Mouse (Mus musculus): ENCODE measurements around the gene Utrn. TPM values are rescaled to one million over a fixed set of nuclear protein-coding genes. Genes with fewer than 3 reads are reported as not detected.
A peak's percentile ranks its signal among the peaks of the same experiment; 100 is the strongest.

The Utrn gene
- polyA plus RNA-seq, 1 experiment = 104 TPM

DNA sequence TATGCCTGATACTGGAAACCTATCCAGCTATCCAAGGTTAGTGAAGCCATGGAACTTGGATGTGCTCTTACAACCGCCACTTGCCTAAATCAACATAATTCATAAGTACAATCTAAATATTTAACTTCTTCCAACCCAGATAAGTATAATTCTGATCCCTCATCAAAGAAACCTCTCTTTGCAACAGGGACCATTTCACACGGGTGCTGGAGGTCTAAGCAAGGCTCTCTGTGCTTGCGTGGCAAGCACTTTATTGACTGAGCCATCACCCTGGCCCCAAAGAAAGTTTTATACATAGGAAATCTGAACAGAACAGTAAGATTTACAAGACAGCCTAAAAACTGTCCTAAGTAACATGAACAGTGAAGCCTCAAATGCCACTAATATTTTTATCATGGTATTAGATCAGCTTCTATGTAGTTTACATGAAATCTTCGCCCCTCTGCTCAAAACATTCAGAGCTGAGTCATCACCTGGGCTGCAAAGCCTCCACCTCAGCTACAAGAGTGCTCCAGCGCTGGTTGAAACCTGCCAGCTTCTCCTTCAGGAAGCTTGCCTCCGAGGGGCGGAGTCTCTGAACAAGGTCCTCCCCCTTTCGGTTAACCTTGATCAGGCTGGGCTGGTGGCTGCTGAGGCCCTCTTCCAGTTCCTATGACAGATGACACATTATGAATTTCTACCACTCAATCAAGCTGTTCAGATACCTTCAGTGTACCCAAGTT, 211.0 kb downstream of the Utrn start:
- Histone ChIP-seq H3K4me3 (ENCODE audit: insufficient read depth, low read length) (no peak overlapping the region), H3K4me1 (ENCODE audit: control insufficient read depth, insufficient read depth, low read length) (no peaks in the 10 kb centered on the region), H3K27ac (ENCODE audit: insufficient read depth, low read length) (no peak overlapping the region)
- TF ChIP-seq POLR2A (IDR thresholded peaks at IDR 0.05; ENCODE audit: low read depth, low read length) (no peak), CTCF (IDR thresholded peaks at IDR 0.05; ENCODE audit: borderline replicate concordance, insufficient read depth, low read length) (no peak)

DNA sequence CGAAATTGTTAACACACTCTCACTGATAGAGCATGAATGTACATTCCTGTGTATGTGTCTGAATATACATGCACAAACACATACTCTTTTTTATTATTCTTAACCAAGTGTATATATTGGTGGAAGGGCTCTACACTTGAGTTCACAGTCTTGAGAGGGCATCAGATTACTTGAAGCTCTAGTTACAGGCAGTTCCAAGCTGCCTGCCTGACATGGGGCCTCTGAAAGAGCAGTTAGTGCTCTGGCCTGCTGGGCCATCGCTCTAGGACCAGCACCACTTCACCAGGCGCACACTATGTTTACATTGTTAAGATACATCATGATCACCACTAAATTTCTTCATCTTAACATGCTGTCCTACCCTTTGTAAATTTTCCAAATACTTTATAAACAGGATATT, 216.2 kb downstream of the Utrn start:
- H3K4me1 ChIP-seq (ENCODE audit: control insufficient read depth, insufficient read depth, low read length) = no peaks in the 10 kb centered on the region
- H3K27ac ChIP-seq (ENCODE audit: insufficient read depth, low read length) = no peak overlapping the region
- TF ChIP-seq POLR2A (IDR thresholded peaks at IDR 0.05; ENCODE audit: low read depth, low read length) (no peak), CTCF (IDR thresholded peaks at IDR 0.05; ENCODE audit: borderline replicate concordance, insufficient read depth, low read length) (no peak)
- H3K4me3 ChIP-seq (ENCODE audit: insufficient read depth, low read length) = no peak overlapping the region

DNA sequence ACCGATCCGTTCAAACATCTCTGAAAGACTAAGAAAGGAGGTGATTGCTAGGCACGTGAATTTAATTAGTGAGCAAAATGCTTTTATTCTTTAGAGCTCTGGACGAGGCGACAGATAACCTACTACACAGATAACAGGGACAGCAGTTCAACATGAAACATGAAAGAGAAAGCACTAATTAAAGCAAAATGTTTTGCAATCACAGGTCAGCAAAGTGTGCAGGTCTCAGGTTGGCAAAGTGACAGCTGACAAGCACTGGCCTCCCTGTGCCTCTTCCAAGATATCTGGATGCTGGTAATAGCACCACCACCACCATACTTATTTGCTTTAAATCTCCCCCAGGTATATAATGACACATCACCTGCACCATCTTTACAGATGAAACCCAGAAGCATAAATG, 223.0 kb downstream of the Utrn start:
- Histone ChIP-seq H3K4me1 (ENCODE audit: control insufficient read depth, insufficient read depth, low read length) (no peaks in the 10 kb centered on the region), H3K4me3 (ENCODE audit: insufficient read depth, low read length) (no peak overlapping the region), H3K27ac (ENCODE audit: insufficient read depth, low read length) (no peak overlapping the region)
- TF ChIP-seq POLR2A (IDR thresholded peaks at IDR 0.05; ENCODE audit: low read depth, low read length) = no peak
- no peak for TF ChIP-seq CTCF (IDR thresholded peaks at IDR 0.05; ENCODE audit: borderline replicate concordance, insufficient read depth, low read length)

DNA sequence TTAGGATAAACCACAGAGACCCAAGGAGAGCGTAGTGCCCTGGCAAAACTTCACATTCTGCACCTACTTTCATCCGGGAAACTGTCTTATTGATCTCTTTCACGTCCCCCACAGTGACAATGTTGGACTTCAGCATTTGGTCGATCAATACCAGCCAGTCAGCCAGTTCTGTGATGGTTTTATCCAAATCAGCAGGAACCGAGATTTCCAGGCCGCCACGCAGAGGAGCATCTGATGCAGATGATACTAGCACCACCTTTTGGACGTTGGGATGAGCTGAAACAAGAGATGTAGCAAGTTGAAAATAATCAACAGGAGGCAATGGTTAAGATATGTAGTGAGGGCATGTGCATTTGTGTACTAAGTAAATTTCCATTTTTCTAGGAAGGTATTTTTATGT, 225.8 kb downstream of the Utrn start:
- H3K4me1 ChIP-seq (ENCODE audit: control insufficient read depth, insufficient read depth, low read length) = peaks cover 7% of the 10 kb centered on the region; the same call in 1 of the 2 replicates
- TF ChIP-seq CTCF (IDR thresholded peaks at IDR 0.05; ENCODE audit: borderline replicate concordance, insufficient read depth, low read length) = no peak
- no peak for TF ChIP-seq POLR2A (IDR thresholded peaks at IDR 0.05; ENCODE audit: low read depth, low read length)
- no peak overlapping the region for H3K27ac ChIP-seq (ENCODE audit: insufficient read depth, low read length)
- H3K4me3 ChIP-seq (ENCODE audit: insufficient read depth, low read length) = no peak overlapping the region

DNA sequence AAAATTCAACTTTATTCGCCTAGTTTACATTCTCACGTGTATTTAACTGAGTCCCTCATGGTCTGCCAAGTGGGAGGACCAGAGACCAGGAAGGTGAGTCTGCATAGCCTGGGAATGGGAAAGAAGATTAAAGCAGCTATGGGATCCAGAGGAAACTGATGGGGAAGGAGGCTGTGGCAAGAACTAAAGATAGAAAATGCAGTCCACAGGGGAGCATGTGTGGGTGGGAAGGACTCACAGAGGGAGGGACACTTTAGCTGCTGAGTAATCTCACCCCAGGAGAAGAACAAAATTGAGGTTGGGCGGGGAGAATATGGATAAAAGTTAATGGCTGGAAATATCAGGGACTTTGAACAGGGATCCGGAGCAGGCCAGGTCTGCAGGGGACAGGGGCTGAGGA, 229.5 kb downstream of the Utrn start:
- H3K27ac ChIP-seq (ENCODE audit: insufficient read depth, low read length) = peak overlapping the region; percentile 34; the same call in 1 of the 2 replicates
- no peak overlapping the region for H3K4me3 ChIP-seq (ENCODE audit: insufficient read depth, low read length)
- TF ChIP-seq POLR2A (IDR thresholded peaks at IDR 0.05; ENCODE audit: low read depth, low read length) = no peak
- no peak for TF ChIP-seq CTCF (IDR thresholded peaks at IDR 0.05; ENCODE audit: borderline replicate concordance, insufficient read depth, low read length)
- peaks cover 7% of the 10 kb centered on the region for H3K4me1 ChIP-seq (ENCODE audit: control insufficient read depth, insufficient read depth, low read length)

DNA sequence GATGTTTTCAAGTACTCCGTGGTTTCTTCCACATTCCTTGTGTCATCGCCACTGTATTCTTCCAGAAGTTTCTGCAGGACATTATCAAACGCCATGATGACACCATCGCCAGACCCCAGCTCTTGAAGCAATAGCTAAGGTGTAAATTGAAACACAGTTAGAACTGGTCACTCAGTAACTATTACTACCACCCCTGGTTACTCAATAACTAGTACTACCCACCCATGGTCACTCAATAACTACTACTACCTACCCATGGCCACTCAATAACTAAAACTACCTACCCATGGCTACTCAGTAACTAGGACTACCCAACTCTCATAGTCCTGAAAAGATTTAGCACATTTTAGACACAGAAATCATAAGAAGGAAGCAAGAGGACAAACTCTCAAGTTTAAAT, 235.2 kb downstream of the Utrn start:
- no peak overlapping the region for H3K4me3 ChIP-seq (ENCODE audit: insufficient read depth, low read length)
- no peak for TF ChIP-seq CTCF (IDR thresholded peaks at IDR 0.05; ENCODE audit: borderline replicate concordance, insufficient read depth, low read length)
- no peak for TF ChIP-seq POLR2A (IDR thresholded peaks at IDR 0.05; ENCODE audit: low read depth, low read length)
- no peak overlapping the region for H3K27ac ChIP-seq (ENCODE audit: insufficient read depth, low read length)
- no peaks in the 10 kb centered on the region; the same call in none of the 2 replicates for H3K4me1 ChIP-seq (ENCODE audit: control insufficient read depth, insufficient read depth, low read length)

DNA sequence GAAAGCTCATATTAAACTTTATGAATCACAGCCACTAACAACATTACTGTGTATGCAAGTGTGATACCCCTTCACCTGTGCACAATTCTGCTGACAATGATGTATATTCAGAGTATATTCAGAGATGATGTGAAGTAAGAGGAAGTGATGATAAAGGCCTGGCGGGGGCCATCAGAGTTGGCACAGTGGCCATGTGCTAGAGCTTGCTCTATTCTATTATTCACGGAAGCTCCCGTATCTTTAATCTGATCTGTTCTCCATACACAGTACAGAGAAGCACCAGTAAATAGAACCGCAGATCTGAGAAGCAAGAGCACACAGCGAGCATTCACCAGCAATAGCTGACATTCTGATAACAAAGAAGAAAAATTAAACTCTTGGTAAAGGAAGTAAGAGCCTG, 238.2 kb downstream of the Utrn start:
- TF ChIP-seq CTCF (IDR thresholded peaks at IDR 0.05; ENCODE audit: borderline replicate concordance, insufficient read depth, low read length) (no peak), POLR2A (IDR thresholded peaks at IDR 0.05; ENCODE audit: low read depth, low read length) (no peak)
- Histone ChIP-seq H3K4me3 (ENCODE audit: insufficient read depth, low read length) (no peak overlapping the region), H3K4me1 (ENCODE audit: control insufficient read depth, insufficient read depth, low read length) (no peaks in the 10 kb centered on the region), H3K27ac (ENCODE audit: insufficient read depth, low read length) (no peak overlapping the region)

DNA sequence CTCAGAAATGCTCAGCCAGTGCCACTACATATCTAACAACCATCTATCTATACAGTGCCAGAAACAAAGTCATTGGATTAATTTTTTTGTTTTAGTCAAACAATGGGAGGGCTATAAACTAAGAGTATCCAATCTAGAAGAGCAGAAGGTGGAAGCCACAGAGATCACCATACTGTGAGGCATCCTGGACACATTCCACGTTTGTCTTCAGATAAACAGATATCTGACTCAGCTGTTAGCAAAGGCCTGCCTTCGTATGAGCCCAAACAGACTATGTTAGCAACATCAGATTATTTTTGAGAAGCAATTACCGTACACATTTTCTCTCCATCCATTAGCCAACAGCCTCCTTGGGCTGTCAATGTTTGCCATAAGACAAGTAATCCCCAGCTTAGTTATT, 250.8 kb downstream of the Utrn start:
- TF ChIP-seq POLR2A (IDR thresholded peaks at IDR 0.05; ENCODE audit: low read depth, low read length) = no peak
- TF ChIP-seq CTCF (IDR thresholded peaks at IDR 0.05; ENCODE audit: borderline replicate concordance, insufficient read depth, low read length) = no peak
- H3K4me1 ChIP-seq (ENCODE audit: control insufficient read depth, insufficient read depth, low read length) = peaks cover 11% of the 10 kb centered on the region
- no peak overlapping the region for H3K27ac ChIP-seq (ENCODE audit: insufficient read depth, low read length)
- H3K4me3 ChIP-seq (ENCODE audit: insufficient read depth, low read length) = no peak overlapping the region

DNA sequence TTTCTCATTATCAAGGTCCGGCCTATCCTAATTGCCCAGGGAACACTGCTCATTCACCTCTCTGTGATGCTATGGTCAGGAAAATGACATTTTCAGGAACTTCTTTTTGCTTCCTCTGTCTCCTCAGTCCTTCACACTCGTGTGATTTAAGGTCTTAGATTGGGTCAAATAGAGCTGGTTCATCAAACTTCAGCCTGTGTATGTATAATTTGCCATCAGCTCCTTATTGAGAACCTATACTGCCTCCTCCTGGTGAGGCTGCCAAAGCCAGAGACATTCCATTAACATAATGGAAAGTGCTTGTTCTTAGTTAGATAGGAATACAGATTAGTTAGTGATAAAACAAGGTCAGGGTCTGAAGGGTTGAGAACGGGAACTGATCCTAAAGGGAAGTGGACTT, 253.4 kb downstream of the Utrn start:
- H3K27ac ChIP-seq (ENCODE audit: insufficient read depth, low read length) = no peak overlapping the region
- TF ChIP-seq POLR2A (IDR thresholded peaks at IDR 0.05; ENCODE audit: low read depth, low read length) (no peak), CTCF (IDR thresholded peaks at IDR 0.05; ENCODE audit: borderline replicate concordance, insufficient read depth, low read length) (no peak)
- H3K4me1 ChIP-seq (ENCODE audit: control insufficient read depth, insufficient read depth, low read length) = peaks cover 11% of the 10 kb centered on the region
- H3K4me3 ChIP-seq (ENCODE audit: insufficient read depth, low read length) = no peak overlapping the region

DNA sequence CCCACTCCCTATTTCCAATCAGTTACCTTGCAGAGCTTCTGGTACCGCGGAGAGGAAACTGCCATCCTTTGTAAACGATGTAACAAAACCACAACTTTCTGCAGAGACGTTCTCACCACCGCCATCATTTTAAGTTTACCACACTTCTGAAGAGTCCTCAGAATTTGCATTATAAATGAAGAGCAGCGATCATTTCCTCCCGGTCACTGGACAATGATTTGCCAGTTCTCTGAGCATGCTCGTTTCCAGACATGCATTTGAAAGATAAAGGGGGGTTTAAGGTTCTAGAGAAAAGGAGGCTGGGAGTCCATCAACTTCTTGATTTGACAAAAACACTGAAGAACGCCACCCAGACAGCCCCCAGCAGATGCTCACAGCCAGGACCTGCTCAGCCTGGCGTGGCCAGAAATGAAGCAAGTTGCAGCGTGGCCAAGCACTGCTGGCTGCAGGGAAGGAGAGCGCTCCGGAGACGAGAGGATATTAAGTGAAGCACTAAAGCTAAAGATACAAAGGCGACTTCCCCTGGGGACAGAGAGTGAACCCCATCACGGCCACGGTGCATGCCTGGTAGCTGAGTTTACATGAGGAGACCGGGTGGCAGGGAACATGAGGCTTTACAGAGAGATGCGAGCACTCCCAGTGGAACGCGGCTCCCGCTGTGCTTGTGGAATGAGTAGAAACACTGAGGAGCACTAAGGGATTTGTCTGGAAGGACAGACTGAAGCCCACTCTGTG, 254.5 kb downstream of the Utrn start:
- Histone ChIP-seq H3K4me3 (ENCODE audit: insufficient read depth, low read length) (no peak overlapping the region), H3K4me1 (ENCODE audit: control insufficient read depth, insufficient read depth, low read length) (peaks cover 11% of the 10 kb centered on the region), H3K27ac (ENCODE audit: insufficient read depth, low read length) (no peak overlapping the region)
- TF ChIP-seq POLR2A (IDR thresholded peaks at IDR 0.05; ENCODE audit: low read depth, low read length) (no peak), CTCF (IDR thresholded peaks at IDR 0.05; ENCODE audit: borderline replicate concordance, insufficient read depth, low read length) (no peak)
